Mouse (Mus musculus) neutrophil, adult 65 days (primary cell): ENCODE data around the gene Trim59. TPM values are rescaled to one million over a fixed set of nuclear protein-coding genes. Genes with fewer than 3 reads are reported as not detected.

ENCODE experiments used
- total RNA-seq: library from RNA; stranded (reverse); gene quantifications from 2 replicates; pipeline ENCODE4 v1.2.4, GENCODE M21; 2023

Trim59 gene
- total RNA-seq, result 22.4 and 24.7 TPM in 2 replicates

DNA sequence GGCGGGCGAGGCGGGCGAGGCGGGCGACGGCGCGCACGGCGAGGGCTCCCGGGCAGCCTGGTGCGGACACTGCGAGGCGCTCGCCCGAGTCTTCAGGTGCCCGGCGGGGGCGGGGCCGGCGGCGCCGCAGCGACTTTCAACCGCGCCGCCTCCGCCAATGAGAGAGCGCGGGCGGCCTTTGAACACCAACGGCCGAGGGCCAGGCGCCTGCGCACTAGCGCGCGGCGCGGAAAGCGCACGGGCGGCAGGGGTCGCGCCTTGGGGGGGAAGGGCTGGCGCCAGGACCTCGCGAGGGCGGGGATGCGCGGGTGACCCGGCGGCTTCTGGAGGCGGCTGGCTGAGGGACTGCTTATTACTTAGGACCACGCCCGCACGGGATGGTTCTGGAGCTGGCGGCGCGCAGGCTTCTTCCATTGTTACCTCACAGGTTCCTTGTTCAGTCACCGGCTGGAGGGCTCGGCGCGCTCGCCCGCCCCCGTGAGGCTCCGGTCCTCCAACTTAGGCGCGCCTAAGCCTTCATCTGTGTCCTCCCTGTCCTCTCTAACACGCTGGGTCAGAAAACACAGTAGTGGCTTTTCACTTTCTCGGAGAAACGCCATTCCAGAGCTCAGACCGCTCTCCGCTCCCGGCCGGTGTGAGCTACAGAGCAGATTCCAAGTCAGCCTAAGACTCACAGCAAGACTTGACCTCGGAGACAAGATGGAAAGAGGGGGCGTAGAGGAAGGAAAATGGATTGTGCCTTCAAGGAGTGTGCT, at the start of gene Trim59:
TSS of gene Trim59 (minus strand) at position 111 of the 755 bp plus-strand sequence.

DNA sequence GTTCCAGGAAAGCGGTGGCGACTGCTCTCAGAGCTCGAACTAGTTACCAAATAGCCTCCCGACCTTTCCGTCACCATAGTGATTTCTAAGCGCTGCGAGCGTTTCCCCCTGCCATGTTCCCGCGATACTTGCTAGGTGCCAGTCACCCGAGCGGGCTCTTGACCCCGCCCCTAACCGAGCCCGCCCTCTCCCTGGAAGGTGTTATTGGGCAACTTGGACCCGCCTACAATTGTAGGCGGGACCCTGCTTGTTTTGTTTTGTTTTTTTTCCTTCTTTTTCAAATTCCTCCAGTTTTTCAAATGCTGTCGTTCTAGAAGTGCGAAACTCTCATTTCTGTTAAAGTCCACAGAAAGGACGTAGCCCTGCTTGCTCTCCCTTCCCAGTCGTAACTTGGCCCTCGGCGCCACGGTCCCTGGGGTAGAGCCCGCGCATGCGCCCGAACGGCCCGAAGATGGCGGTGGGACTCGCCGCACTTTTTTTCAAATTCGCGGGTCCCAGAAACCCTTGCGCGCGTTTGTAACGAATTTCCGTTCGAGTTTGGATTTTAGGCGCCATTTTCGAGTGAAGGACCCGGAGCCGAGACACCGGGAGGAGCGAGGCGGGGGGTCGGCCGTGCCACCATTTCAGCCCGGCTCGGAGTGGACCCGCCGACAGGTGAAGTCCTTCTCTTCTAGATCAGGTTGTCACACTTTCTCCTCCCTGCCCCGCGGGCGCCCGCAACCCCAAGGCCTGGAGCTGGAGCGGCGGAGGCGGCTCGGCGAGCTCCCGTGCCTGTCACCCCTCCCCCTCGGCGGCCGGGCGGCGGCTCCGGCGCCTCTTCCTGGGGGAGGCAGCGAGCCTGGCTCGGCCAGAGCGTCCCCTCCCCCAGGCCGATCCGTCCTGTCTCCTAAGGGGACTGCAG, 39.9 kb downstream of the Trim59 start, which contains the start of the genes Ift80 and Smc4:
TSS of gene Ift80 (minus strand) at position 134 of the 901 bp plus-strand sequence.
TSS of gene Smc4 (plus strand) at position 302 of the 901 bp plus-strand sequence.

Other genes with a start within 250 kb of the Trim59 start
- gene 1110032F04Rik, start 175.2 kb downstream of the Trim59 start, total RNA-seq, result not detected in 2 replicates
- gene Ift80, start 40.2 kb downstream of the Trim59 start, total RNA-seq, result 7.2 and 12.5 TPM in 2 replicates
- 142 and 183 TPM in 2 replicates for gene Smc4, start 40.0 kb downstream of the Trim59 start, total RNA-seq
- 162 and 205 TPM in 2 replicates for gene Kpna4, start 82.4 kb upstream of the Trim59 start, total RNA-seq
- not detected in 2 replicates for gene Arl14, start 177.7 kb upstream of the Trim59 start, total RNA-seq